Mouse (Mus musculus) heart, postnatal 14 days (tissue): Measurements from ENCODE around the gene Sh3bgrl3. TPM values are rescaled to one million over a fixed set of nuclear protein-coding genes. Genes with fewer than 3 reads are reported as not detected.

Source experiments
- DNase-seq, 2 experiments: peaks; one replicate each; pipeline ENCODE4 v3.0.0; 2021 to 2022
- intact Hi-C: fragments of 180-260 bp; cut with DNase I; formaldehyde crosslinking; loops from one replicate; pipeline ENCODE4 v1.15.1; 2025
- total RNA-seq, 2 experiments: library from RNA; stranded (reverse); gene quantifications; 2 replicates each; pipeline ENCODE4 v1.2.3; 2021

Sh3bgrl3 gene
- total RNA-seq, 2 experiments from 2014 or later, result 47.4 to 51.4 TPM

DNA sequence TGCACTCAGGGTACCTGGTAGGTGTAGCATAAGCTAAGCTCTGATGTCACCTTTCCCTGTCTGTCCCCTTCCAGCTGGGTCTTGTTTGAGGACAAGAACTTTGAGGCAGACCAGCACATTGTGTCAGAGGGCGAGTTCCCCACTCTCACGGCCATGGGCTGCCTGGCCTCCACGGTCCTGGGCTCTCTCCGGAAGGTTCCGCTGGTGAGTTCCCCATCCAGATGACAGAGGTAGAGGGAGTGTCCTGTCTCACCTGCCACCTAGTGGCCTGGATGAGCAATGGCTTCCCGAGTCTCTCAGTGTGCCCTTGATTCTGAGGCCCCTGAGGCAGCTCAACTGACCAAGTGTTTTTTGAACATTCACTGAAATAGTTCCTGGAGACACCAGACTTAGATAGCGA is 41.2 kb downstream of the Sh3bgrl3 start:
- intact Hi-C loops, result loop anchor here (2.0 kb wide), 1 partner anchor 53 kb away; no protein-coding TSS in a partner anchor
- peak in 1 of 2 experiments; percentile 40 for DNase-seq

GRCm38 (mm10) chr4:134084999-134085398 is 43.6 kb downstream of the Sh3bgrl3 start:
- intact Hi-C loops, result no loop called here
- no peak for DNase-seq

GRCm38 (mm10) chr4:134082460-134082859 is 46.1 kb downstream of the Sh3bgrl3 start:
- no peak for DNase-seq

DNA sequence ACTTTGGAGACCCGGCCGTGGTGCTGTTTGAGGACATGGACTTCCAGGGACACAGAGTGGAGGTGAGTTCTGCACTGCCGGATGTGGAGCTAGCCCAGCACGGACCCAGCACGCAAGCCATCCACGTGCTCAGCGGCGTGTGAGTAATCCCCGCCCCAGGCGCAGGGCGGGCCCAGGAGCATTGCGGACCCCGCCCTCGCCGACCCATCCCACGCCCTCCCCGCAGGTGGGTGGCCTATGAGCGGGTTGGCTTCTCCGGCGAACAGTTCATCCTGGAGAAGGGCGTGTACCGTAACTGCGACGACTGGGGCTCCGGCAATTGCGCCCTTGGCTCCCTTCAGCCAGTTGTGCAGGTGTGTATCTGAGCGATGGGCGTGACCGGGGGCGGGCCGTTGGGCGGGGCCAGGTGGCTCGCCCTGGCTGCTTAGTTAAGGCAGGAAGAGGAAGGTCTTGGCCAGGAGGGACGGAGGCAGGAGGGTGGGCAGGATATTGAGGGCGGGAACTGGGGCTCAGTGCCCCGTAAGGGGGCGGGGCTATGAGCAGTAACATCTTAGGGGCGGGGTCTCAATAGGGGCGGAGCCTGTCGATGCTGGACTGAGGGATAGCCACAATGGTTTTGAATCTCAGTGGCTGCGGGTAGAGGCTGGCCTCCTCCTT is 46.7 kb downstream of the Sh3bgrl3 start:
- intact Hi-C loops, result no loop called here
- DNase-seq, result peak; percentile 20 to 32

More at GRCm38 (mm10) chr4:134082460-134082859, 46.1 kb downstream of the Sh3bgrl3 start:
- intact Hi-C loops, result no loop called here

- no peak for DNase-seq
- intact Hi-C loops, result no loop called here
Observed at GRCm38 (mm10) chr4:134080674-134081073, 47.9 kb downstream of the Sh3bgrl3 start.

GRCm38 (mm10) chr4:134078694-134079093 is 49.9 kb downstream of the Sh3bgrl3 start:
- intact Hi-C loops, result loop anchor here (2.0 kb wide), 1 partner anchor 44 kb away; no protein-coding TSS in a partner anchor
- DNase-seq, result peak; percentile 19 to 48

Other genes starting within 250 kb of the Sh3bgrl3 start
- gene Rps6ka1, start 241.0 kb downstream of the Sh3bgrl3 start, total RNA-seq, result 1 to 10 TPM; 7.4 to 9.3 TPM
- gene Hmgn2, start 160.1 kb downstream of the Sh3bgrl3 start, total RNA-seq, result 100 to 1,000 TPM; 129 to 151 TPM
- gene Dhdds, start 127.9 kb downstream of the Sh3bgrl3 start, total RNA-seq, result 10 to 100 TPM; 25.5 to 27.5 TPM
- gene Lin28a, start 109.9 kb downstream of the Sh3bgrl3 start, total RNA-seq, result not detected
- gene Zfp683, start 75.0 kb downstream of the Sh3bgrl3 start, total RNA-seq, result not detected
- under 1 TPM in 1 of 2 experiments, not detected in 1; 0.24 TPM for gene Crybg2, start 68.0 kb downstream of the Sh3bgrl3 start, total RNA-seq
- gene Cd52, start 33.7 kb downstream of the Sh3bgrl3 start, total RNA-seq, result 10 to 100 TPM in 1 of 2 experiments, 1 to 10 TPM in 1; 3.5 to 10.3 TPM
- gene Ubxn11, start 26.2 kb downstream of the Sh3bgrl3 start, total RNA-seq, result 1 to 10 TPM; 1.4 to 1.7 TPM
- gene Cep85, start 58.3 kb upstream of the Sh3bgrl3 start, total RNA-seq, result 10 to 100 TPM; 31.5 to 33.7 TPM
- gene Gm7534, start 74.2 kb upstream of the Sh3bgrl3 start, total RNA-seq, result not detected
- gene Catsper4, start 98.6 kb upstream of the Sh3bgrl3 start, total RNA-seq, result not detected
- 1 to 10 TPM; 2.3 to 3.2 TPM for gene Cnksr1, start 109.6 kb upstream of the Sh3bgrl3 start, total RNA-seq
- gene E130218I03Rik, start 114.9 kb upstream of the Sh3bgrl3 start, total RNA-seq, result not detected
- 1 to 10 TPM; 2.4 to 3.3 TPM for gene Zfp593, start 116.8 kb upstream of the Sh3bgrl3 start, total RNA-seq
- gene Gm30191, start 118.1 kb upstream of the Sh3bgrl3 start, total RNA-seq, result not detected
- gene Grrp1, start 125.3 kb upstream of the Sh3bgrl3 start, total RNA-seq, result 10 to 100 TPM in 1 of 2 experiments, 1 to 10 TPM in 1; 8.6 to 13.8 TPM
- 1 to 10 TPM; 6.6 to 8.6 TPM for gene Pdik1l, start 159.1 kb upstream of the Sh3bgrl3 start, total RNA-seq
- gene Trim63, start 186.3 kb upstream of the Sh3bgrl3 start, total RNA-seq, result 100 to 1,000 TPM; 193 to 217 TPM
- gene Slc30a2, start 214.4 kb upstream of the Sh3bgrl3 start, total RNA-seq, result under 1 TPM; 0.68 to 0.96 TPM